Mouse (Mus musculus): ENCODE measurements around the gene Ugt1a5.
"Not testable (repeated sequence)": the region's sequence is repeated elsewhere in the genome, so short reads cannot be mapped to it uniquely, and the experiment has no call there.

Ugt1a5 gene

DNA sequence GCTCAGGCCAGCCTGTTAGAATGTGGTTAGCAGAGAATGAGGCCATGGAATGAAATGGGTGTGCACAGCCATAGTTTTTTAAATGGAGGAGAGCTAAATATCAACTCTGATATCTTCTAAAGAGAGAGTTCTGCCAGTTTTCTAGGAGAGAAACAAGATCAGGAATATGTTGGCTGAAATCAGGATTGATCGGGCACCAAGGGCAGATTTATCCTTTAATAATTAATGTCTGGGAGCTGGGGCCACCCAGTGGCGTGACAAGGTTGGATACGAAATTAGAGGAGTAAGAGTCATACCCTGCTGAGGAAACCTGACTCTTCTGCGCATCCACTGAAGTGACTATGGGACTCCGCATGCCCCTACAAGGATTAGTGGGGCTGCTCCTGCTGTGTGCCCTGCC is at the start of gene Ugt1a5:
TSS of gene Ugt1a5 (plus strand) at position 302 of the 400 bp plus-strand sequence.
- DNase-seq (ENCODE audit: low read depth): no peak

DNA sequence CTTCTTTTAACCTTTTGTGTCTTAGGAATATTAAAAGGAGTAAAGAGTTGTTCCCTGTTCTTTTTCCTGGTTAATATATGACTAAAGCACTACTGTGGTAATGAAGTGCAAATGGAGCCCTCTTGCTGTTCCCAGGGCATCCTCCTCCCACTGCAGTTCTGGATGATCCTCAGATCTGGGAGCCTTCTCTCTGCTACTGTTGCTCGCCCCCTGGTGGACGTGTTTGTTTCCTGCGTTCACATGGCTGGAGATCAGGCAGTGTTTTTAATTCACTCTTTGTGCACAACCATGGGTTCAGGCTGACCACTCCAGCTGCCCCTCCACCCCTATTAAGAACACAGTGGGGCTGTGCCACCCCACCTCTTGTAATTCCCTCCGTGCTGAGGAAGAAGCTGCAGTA is 45.3 kb upstream of the Ugt1a5 start:
- not testable (repeated sequence) for DNase-seq (ENCODE audit: low read depth)

DNA sequence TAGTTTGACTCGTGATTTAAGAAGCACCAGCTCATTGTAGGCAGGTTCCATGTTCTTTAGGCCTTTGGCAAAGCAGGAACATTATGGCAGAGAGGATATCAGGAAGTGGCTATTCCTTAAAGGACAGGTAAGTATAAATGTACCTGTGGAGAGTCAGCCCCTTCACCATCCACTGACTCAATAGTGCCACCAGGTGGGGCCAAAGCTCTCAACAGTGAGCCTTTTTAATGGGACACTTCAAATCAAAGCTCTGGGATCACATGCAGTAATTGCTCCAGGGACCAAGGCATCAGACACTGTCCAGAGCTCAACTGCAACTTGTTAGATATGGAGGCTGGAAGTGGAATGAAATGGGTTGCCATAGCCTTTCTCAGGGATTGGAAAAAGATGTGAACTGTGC is 44.3 kb upstream of the Ugt1a5 start:
- DNase-seq (ENCODE audit: low read depth): not testable (repeated sequence)

DNA sequence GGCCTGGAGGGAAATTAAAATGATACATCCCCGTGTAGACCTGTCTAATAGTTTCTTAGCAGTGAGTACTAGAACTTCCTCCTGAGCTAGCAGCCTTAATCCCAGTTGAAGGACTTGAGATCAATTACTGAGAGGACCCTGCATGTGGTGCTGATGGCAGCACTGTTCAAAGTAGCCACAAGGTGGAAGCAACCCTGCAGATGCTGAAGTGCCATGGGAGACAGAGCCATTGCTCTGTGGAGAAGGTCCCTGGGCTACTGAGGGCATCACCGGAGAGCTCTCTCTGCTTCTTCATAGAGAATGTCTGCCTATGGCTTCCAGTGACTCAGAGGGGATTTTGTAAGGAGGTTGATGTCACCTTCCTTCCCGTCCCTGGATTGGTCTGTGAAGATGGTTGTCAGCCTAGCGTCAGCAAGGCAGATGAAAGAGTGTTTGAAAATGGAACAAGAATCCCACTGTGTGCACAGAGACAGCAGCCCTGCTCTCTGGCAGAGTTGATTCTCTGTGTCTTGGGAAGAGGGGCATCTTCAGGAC is 39.9 kb upstream of the Ugt1a5 start:
- DNase-seq (ENCODE audit: low read depth): not testable (repeated sequence)

DNA sequence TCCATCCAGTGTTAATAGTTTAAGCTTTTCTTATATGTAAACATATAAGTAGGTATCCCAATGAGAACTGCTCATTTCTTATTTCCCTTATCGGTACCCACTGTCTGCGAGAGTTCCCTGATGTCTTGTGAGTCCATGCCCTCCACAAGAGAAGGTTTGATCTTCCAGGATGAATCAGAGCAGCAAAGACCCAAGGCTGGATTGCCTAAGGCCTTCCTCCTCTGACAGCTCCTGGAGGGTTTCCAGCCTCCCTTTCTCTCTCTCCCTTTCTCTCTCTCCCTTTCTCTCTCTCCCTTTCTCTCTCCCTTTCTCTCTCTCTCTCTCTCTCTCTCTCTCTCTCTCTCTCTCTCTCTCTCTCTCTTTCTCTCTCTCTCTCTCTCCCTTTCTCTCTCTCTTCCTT is 36.7 kb upstream of the Ugt1a5 start:
- not testable (repeated sequence) for DNase-seq (ENCODE audit: low read depth)

DNA sequence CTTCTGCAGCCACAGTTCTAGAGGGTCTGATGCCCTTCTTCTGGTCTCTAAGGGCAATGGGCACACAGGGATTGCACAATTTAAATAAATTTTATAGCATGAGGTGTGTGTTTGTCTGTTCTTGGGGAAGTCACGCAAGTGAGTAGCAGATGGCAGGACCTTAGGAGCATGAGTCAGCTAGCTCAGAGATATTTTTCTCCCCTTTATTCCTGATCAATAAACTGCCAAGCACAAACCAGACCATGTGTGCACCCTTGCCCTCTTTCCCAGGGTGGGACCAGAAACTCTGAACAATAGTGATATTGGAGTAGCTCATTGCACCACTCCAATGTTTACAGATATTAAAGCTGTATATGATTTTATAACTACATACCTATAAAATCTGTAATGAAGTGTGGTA is 35.6 kb upstream of the Ugt1a5 start:
- DNase-seq (ENCODE audit: low read depth): not testable (repeated sequence)

DNA sequence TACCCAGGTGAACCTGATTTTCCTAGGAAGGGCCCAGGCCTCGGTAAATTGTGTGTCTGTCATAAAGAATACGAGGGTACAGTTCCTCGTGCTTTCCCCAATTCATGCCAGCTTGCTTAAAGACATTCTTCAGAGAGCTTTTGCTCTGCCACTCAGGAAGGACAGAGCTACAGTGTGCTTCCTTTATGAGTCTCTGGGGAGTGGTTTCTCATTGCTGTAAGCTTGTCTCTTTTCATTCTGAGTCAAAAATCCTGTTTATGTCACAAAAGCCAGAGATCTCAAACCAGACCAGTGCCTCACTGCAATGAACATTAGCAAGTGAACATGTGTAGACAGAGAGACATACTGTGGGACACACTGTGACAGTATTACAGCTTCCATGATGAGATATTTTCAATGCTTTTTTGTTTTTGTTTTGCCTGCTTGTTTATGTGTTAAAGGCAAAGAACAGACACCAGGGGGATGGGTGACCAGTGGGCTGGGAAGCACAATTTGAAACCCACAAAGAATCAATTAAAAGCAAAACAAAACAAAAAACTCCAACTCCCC is 31.8 kb upstream of the Ugt1a5 start:
- no peak for DNase-seq (ENCODE audit: low read depth)

DNA sequence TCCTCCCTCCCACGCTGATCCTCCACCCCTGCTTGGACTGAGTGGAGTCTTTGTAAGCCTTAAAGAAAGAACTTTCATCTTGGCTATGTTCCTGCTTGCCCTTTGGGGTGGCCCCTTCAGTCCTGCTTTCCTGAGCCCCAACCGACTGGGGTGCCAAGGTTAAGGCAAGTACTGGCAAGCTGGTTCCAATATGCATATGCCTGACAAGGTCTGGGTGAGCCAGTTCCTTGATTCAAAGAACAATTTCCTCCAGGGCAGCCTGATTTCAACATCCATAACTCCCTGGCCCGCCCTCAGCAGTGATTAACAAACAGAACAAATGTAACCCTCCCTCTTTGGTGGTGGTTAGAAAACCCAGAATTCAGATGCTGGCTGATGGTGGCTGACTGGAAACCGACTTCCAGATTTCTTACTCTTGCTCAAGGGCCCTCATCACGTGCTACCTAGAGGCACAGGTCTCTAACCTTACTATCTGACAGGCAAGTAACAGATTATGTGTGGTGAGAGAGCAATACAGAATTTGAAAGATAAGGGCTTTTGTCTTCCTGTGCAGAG is 31.3 kb upstream of the Ugt1a5 start, which contains the start of gene Ugt1a6a:
TSS of gene Ugt1a6a (plus strand) at position 353 of the 555 bp plus-strand sequence.
- DNase-seq (ENCODE audit: low read depth): not testable (repeated sequence)

DNA sequence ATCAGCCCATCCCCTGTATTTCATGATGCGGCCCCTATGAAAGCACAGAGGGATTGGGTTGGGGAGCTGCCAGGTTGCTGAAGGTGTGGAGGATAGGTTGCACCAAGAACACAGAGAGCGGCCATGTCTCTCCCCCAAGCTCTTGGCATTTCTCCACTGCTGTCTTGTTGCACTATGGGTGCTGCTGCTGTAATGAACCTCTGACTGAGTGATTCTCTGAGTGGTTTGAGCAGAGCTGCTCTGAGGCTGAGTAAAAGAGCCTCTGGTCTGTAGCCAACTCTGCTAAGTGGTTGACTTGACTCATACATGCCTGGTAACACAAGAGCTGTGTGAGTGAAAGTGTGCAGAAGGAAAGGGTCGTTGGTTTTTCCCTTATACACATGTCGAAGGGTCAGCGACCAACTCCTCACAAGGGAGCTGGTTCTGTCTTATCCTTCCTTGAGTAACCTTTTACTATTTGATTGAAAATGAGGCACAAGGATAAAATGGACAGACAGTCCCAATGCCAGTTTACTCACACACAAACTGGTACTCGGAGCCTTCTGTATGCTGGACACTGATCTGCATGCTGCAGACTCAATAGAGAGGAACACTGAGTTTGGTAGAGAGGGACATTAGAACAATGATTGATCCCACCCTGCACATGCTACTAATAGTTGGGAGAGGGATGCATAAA is 30.4 kb upstream of the Ugt1a5 start:
- not testable (repeated sequence) for DNase-seq (ENCODE audit: low read depth)

DNA sequence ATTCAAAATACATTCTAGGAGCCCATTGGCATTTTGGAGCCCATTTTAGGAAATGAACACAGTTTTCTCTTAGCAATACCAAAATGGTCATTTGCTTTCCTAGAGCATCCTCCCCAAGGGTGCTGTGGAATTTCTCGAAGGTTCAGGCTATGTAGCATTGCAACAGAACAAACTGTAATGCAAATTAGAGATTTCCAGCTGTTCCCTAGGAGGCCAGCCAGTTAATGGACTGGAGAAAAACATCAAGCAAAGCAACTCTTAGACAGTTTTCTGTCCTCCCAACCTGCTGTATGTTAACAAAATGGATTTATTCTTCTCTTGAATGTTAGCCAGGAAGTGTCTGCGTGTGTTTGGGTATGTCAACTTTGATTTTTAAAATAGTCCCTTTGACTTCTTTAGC is 29.2 kb upstream of the Ugt1a5 start:
- no peak for DNase-seq (ENCODE audit: low read depth)

DNA sequence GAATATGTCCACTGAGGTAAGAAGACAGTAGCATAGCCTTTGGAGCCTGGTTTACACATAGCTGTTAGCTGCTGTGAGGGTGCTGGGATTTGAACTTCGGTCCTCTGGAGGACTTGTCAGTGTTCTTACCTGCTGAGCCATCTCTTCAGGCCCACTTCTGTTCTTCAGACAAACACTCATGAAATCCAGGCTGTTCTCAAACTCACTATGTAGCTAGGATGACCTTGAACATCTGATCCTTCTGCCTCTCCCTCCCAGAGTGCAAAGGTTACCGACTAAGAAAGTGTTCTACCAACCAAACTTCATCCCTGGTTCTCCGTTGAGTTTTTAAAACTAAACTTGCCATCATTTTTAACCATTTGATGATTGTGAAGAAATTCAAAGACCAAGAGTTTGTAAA is 28.5 kb upstream of the Ugt1a5 start:
- DNase-seq (ENCODE audit: low read depth): no peak

DNA sequence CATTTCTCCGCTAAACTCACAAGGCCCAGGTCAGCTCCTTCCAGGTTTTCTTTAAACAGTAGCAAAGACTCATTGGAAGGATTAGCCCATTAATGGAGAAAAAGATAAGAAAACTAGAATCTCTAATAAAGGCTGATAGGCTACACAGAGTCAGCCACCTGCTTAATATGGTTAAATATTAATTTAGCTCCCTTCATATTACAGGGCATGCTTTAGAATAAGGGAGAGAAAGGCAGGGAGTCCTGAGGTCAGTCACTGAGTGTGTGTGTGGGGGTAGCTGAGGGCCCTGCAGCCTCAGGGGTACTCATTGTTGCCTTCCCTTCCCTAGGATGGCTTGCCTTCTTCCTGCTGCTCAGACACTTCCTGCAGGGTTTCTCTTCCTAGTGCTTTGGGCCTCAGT is 27.7 kb upstream of the Ugt1a5 start:
- no peak for DNase-seq (ENCODE audit: low read depth)

DNA sequence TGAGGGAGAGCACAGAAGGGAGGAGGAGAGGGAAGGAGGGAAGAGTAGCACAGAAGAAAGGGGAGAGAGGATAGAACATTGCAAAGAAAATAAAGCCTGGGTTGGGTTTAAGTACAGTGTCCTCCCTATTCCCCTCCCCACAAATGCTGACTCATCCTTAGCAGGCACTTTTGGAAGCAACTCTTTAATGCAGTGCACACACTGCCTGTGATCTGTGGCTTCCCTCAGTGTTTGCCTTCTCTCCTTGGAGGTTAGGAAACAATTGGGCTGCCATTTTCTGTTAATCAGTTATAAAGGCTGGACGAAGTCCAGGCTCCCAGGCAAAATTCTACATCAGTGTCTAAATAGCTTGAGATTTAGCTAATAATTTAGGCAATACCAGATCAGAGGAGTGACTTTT is 25.3 kb upstream of the Ugt1a5 start:
- DNase-seq (ENCODE audit: low read depth): not testable (repeated sequence)

DNA sequence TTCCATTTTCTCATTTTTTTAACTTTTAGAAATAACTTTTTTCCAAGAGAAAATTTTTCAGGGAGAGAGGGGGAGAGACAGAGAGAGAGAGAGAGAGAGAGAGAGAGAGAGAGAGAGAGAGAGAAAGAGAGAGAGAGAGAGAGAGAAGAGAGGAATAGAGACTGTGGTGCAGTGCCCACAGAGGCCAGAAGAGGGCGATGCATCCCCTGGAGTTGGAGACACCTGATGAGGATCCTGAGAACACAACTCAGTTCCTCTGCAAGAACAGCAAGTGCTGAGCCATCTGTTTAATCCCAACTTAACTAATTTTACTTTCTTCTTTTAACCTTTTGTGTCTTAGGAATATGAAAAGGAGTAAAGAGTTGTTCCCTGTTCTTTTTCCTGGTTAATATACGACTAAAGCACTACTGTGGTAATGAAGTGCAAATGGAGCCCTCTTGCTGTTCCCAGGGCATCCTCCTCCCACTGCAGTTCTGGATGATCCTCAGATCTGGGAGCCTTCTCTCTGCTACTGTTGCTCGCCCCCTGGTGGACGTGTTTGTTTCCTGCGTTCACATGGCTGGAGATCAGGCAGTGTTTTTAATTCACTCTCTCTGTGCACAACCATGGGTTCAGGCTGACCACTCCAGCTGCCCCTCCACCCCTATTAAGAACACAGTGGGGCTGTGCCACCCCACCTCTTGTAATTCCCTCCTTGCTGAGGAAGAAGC is 21.7 kb upstream of the Ugt1a5 start:
- not testable (repeated sequence) for DNase-seq (ENCODE audit: low read depth)

DNA sequence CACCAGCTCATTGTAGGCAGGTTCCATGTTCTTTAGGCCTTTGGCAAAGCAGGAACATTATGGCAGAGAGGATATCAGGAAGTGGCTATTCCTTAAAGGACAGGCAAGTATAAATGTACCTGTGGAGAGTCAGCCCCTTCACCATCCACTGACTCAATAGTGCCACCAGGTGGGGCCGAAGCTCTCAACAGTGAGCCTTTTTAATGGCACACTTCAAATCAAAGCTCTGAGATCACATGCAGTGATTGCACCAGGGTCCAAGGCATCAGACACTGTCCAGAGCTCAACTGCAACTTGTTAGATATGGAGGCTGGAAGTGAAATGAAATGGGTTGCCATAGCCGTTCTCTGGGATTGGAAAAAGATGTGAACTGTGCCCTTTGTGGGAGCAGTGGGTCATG is 20.5 kb upstream of the Ugt1a5 start:
- not testable (repeated sequence) for DNase-seq (ENCODE audit: low read depth)

DNA sequence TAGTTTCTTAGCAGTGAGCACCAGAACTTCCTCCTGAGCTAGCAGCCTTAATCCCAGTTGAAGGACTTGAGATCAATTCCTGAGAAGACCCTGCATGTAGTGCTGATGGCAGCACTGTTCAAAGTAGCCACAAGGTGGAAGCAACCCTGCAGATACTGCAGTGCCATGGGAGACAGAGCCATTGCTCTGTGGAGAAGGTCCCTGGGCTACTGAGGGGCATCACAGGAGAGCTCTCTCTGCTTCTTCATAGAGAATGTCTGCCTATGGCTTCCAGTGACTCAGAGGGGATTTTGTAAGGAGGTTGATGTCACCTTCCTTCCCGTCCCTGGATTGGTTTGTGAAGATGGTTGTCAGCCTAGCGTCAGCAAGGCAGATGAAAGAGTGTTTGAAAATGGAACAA is 15.7 kb upstream of the Ugt1a5 start:
- DNase-seq (ENCODE audit: low read depth): not testable (repeated sequence)

DNA sequence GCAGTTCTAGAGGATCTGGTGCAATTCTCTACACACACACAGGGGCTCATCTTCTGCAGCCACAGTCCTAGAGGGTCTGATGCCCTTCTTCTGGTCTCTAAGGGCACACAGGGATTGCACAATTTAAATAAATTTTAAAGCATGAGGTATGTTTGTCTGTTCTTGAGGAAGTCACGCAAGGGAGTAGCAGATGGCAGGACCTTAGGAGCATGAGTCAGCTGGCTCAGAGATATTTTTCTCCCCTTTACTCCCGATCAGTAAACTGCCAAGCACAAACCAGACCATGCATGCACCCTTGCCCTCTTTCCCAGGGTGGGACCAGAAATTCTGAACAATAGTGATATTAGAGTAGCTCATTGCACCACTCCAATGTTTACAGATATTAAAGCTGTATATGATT is 7.4 kb upstream of the Ugt1a5 start:
- DNase-seq (ENCODE audit: low read depth): no peak

DNA sequence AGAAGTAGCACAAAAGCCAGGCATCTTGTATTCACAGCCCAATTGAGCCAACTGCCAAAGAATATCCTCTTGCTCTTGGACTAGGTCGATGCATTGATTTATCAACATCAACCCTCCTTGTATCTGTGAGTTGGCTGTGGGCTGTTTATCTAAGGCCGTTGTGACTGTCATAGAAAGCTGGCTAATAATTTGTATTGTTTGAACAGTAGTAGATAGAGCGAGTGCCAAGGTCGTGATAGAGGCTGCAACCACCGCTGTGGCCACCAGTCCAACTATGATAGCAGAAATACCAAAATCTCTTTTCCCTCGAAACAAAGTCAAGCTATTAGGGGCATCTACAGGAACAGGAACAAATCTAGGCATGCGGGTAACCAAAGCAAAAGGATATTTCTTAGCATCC is 6.4 kb downstream of the Ugt1a5 start:
- DNase-seq (ENCODE audit: low read depth): not testable (repeated sequence)

DNA sequence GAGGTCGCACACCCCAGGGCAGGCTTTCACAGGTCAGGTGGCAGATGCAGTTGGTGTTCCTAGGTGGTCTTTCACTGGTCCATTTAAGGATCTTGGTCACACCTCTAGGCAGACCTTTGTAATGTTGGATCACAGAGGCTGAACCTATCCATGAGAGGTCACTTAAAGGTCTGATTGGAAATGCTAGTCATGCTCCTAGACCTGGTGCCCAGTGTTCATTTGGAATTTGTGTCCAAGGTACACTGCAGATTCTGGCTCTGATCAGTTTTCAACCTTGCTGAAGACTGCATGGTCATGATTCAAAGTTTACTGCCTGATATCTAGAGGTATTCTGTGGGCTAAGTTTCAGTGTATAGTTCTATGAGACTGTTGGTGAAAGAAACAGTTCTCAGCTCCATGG is 13.8 kb downstream of the Ugt1a5 start:
- DNase-seq (ENCODE audit: low read depth): no peak

DNA sequence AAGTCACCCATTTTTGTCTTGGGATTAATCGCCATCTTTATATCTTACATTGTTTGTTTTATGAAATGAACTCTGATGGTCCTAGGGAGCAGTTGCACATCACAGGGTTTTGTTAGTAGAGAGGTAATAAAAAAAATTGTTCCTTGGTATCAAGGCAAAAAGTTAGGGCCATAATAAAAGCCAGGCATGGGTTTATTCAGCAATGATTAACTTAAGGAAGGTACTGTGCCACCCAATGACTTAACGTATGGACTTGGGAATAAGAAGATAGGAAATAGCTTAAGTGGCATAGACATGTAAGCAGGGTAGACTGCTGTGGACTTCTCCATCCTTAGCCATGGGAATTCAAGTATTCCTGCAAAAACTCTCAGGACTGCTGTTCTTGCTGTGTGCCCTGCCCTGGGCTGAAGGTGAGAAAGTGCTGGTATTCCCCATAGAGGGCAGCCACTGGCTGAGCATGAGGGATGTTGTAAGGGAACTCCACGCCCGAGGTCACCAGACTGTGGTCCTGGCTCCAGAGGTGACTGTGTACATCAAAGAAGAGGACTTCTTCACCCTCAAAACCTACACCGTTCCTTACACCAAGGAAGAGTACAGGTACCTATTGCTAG is 20.6 kb downstream of the Ugt1a5 start:
- no peak for DNase-seq (ENCODE audit: low read depth)

DNA sequence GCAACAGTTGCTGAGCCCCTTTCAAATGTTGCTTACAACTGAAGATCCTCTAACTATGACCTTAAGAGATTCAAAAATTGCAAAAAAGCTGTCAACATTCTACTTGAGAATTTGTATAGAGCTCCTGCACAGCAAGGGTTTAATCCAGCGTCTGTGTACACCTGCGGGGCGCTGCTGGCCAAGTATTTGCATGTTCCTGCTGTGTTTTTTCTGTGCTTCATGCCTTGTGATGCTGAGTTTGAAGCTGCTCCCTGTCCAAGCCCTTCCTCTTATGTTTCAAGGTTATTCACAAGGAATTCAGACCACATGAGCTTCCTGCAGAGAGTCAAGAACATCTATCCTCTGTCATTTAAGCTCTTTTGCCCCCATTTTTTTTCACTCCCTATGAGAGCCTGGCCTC is 26.3 kb downstream of the Ugt1a5 start:
- DNase-seq (ENCODE audit: low read depth): no peak

DNA sequence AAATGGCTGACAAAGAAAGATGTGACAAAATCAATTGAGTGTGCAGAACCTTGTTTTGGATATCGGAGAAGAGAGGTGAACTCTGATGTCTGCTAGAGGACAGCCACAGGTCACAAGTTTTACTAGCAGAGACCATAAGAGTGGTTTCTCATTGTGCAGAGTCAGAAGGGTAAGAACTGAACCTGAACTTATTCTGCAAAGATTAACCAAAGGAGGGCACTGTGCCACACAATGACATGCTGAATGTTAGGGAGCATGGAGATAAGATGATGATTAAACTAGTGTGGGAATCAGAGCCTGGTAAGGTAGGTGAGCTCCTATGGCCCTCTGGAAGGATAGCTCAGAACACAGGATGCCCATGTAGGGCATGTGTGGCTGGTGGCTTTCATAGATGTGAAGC is 29.9 kb downstream of the Ugt1a5 start:
- DNase-seq (ENCODE audit: low read depth): no peak
